Mouse (Mus musculus) spleen, embryonic (tissue): Measurements from ENCODE around the gene Pttg1ip.

Experiments used
- CTCF ChIA-PET: fragments of 350-600 bp; sonication (Branson Sonifier 250); formaldehyde crosslinking; loops from one replicate; lab custom pipeline; 2022; lab: Charles Lee

Pttg1ip gene

DNA sequence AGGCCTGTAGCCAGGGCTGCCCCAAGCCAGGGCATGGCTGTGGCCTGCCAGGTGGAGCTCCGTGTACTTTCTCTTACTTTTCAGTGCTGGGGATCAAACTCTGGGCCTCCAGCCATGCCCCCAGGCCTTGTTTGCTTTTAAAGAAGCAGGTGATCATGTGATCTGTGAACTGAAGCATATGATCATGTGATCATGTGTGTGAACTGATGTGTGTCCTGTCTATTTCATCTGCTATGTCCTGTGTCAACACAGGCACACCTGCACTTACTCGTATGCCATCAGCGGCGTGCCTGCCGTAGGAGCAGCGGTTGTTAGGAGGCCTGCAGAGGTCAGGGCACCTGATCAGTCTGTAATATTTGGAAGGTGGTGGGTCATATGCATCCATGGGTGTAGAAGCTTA lies 52.5 kb downstream of the Pttg1ip start:
- CTCF ChIA-PET, result no interaction called here

DNA sequence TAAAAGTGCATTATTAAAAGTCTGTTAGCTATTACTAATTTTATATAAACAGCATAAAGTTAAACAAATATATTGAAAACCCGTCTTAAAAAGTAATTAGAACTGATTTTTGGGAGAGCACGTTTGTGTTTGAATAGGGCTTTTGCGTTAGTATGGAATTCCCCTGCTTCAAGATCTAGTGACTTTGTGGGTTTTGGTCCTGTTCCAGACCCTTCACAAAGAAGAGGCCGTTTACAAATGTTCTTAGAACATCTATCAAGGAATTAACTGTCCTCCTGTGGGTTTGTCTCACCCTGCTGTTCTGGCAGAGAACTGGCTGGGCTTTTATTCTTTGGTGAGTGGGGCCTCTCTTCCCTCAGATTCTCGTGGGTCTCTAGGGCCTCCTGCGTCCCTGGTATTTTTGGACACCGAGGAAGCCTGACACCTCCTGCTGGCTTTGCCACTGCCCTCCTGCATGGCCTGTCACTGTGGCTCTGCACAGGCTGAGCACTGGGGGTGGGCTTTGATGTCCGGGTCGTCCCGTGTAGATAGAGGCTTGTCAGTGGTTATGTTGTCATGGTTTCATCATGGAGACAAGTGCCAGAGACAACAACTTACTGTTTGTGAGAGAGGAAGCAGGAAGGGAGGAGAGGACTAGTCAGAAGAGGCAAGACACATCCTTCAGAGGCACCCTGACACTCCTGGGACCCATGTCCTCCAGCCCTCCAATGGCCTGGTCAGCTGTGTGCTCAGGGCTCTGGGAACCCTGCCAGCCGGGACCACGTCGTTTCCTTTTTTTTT lies 53.1 kb downstream of the Pttg1ip start:
- CTCF ChIA-PET, result no interaction called here

DNA sequence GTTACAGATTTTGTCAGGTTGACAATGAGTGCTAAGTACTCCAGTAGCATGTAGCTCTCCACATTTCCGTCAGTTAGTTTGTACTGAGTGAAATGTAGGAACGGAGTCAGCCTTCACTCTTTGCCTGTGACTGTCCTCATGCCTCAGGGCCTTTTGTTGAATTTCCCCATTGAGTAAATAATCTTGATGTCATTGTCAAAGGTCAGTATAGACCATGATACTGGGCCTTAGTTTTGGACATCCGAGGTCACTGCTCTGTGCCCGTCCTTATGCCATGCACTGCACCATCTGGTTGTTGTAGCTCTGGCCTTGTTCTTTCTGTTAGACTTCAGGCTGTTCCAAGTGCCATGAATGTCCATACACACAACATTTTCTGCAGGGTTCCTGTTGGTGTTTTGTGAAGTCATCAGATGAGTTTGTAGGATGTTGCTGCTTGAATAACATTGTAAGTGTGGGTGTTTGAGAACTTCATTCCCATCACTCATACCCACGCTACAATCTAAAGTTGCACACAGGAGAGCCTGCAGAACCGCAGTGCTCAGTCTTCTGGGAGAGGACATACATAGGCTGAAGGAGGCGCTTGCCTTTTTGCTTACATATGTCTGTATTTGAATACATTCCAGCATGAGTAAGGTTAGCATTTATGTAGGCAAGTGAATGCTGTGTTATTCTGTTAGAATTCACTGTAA lies 54.9 kb downstream of the Pttg1ip start:
- CTCF ChIA-PET, result no interaction called here

DNA sequence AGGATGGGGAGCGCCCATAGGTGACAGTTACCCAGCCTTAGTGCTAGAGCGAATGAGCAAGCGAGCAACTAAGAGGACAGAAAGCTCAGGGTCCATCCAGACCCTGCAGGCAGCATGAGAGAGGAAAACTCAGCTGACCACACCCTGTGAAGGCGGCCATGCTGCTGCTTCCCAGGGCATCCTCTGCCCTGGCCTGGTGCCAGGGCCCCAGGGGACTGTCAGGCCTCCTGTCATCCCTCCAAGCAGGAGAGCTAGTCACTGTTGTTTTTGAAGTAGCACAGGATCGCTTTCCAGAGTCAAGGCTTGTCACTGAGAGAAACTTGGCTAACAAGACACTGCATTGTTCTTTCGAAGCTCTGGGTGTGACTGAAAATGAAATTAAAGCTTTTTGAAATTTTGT lies 57.4 kb downstream of the Pttg1ip start:
- CTCF ChIA-PET, result no interaction called here

DNA sequence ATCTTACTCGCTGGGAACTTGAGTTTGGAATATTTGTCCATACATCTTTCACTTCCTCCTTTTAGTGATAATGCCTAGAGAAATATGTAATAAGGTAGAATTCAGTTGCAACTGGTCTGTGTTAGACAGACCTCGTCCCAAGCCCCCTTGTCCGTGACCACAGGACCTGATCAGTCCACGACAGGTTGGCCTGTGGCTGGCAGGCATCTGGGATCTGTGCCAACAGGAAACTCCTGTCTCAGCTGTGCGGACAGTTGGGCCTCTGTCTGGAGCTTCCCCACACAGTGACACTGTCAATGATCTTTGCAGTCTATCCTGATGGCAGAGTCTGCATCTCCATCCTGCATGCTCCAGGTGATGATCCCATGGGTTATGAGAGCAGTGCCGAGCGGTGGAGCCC lies 61.6 kb downstream of the Pttg1ip start:
- CTCF ChIA-PET, result no interaction called here

DNA sequence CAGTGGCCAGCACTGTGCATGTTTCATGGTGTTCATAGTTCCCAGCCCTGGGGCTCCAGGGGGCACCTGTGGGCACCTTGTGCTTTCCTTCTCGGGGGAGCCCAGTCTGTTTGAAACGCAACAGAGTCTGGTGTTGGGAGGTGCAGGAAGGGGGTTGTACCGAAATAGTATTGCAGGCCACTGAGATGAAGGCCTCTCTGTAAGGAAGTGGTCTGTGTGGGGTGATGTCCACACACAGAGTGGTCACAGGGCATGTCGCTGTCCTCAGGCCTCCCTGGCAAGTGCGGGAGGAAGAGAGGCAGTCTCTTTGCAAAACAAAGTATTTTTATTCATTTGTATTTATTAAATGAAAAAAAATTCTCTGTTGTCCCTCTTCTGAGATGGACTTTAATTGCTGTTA lies 64.1 kb downstream of the Pttg1ip start:
- CTCF ChIA-PET, result no interaction called here

DNA sequence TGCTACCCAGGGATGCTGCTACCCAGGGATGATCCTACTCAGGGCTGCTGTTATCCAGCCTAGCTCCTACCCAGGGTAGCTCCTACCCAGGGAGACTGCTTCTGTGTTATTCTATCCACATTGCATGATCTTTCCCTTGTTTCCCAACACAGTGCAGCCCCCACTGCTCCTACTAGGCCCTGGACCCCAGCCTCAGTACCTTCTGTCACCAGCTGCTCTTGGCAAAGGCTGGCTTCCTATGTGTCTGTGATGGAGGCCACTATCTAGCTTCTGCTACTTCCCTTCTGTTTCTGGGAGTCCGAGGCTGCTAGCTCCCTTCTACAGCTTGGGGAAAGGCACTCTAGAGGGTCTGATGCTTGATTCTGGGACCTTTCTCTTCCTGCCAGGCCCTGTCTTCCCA lies 65.9 kb downstream of the Pttg1ip start:
- CTCF ChIA-PET, result no interaction called here

DNA sequence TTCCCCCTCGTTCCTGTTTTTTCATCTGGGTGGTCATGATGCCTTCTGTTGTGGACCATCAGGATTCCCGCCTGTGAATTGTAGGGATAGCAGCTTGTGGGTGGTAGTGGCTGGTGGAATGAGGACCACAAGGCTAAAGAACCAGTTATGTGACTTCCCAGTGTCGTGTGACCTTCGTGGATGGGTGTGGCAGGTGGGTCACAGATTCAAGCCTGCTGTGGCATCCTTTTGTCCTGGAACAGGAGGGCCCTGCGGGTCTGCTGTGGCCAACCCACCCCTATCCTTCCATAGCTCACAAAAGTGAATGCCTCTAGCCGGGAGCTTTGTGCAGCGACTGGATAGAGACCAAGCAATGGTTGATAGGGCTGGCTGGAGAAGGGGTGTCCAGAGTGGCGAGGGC lies 66.4 kb downstream of the Pttg1ip start:
- CTCF ChIA-PET, result no interaction called here
